Mouse (Mus musculus) intestine, embryonic 15.5 days (tissue): ENCODE results near the gene Peg10. TPM values are rescaled to one million over a fixed set of nuclear protein-coding genes. Genes with fewer than 3 reads are reported as not detected.

ENCODE experiments used
- ATAC-seq: fragments of 200-750 bp; cut with Nextera tagmentation; 2 replicates; pipeline ENCODE4 v1.8.0; 2017; ENCODE audit warnings: moderate TSS enrichment, moderate library complexity
- H3K27ac ChIP-seq: fragments of 300-500 bp; sonication (generic); 2 replicates; pipeline ENCODE4 v1.5.1; 2015; ENCODE audit warnings: mild to moderate bottlenecking, inconsistent platforms
- H3K27me3 ChIP-seq: fragments of 300-500 bp; sonication (generic); replicated peaks from 2 replicates; pipeline ENCODE4 v1.6.1; 2015; ENCODE audit warnings: inconsistent platforms
- H3K36me3 ChIP-seq: fragments of 300-500 bp; sonication (generic); 2 replicates; pipeline ENCODE4 v1.6.1; 2015; ENCODE audit warnings: inconsistent platforms
- H3K4me1 ChIP-seq: fragments of 300-500 bp; sonication (generic); replicated peaks from 2 replicates; pipeline ENCODE4 v1.6.1; 2015; ENCODE audit warnings: inconsistent platforms
- H3K4me2 ChIP-seq: fragments of 300-500 bp; sonication (generic); replicated peaks from 2 replicates; pipeline ENCODE4 v1.6.1; 2015; ENCODE audit warnings: mild to moderate bottlenecking, inconsistent platforms
- H3K4me3 ChIP-seq: fragments of 300-500 bp; sonication (generic); replicated peaks from 2 replicates; pipeline ENCODE4 v1.5.1; 2015; ENCODE audit warnings: inconsistent platforms
- H3K9ac ChIP-seq: fragments of 300-500 bp; sonication (generic); 2 replicates; pipeline ENCODE4 v1.6.1; 2015; ENCODE audit warnings: inconsistent platforms
- H3K9me3 ChIP-seq: fragments of 300-500 bp; sonication (generic); 2 replicates; pipeline ENCODE4 v1.6.1; 2016; ENCODE audit warnings: inconsistent platforms
- WGBS: fragments of 180-500 bp; shearing (Covaris S2); methylation state at CpG from one replicate; pipeline ENCODE4 v1.1.7; 2015; 5-methylcytosine and 5-hydroxymethylcytosine counted together
- polyA plus RNA-seq: library from polyadenylated mRNA; unstranded; fragments of >200 nt; fragmentation: Nextera tagmentation; extraction: Ambion mirVana; gene quantifications from 2 replicates; pipeline ENCODE4 v1.2.1, GENCODE M21; 2015

Peg10 gene
- polyA plus RNA-seq, result 2.8 and 3.2 TPM in 2 replicates

GRCm38 (mm10) chr6:4746696-4747439 is at the start of gene Peg10, which contains the start of gene Sgce:
Gene Peg10, plus strand, starts transcription at chr6:4747306.
Gene Sgce, minus strand, starts transcription at chr6:4747207.
- 42% methylated on average over 38 of the region's 38 CpGs for WGBS
- H3K9me3 ChIP-seq, result 0 out of 2 replicates have a peak, but pooled peaks cover 2% of the 10 kb centered on the region
- H3K9ac ChIP-seq, result peak within 1 kb of the TSS; percentile 41
- no peaks in the 10 kb centered on the region for H3K36me3 ChIP-seq
- peak within 1 kb of the TSS; percentile 44 for H3K4me3 ChIP-seq
- peak; percentile 60 for ATAC-seq
- H3K27ac ChIP-seq, result peak within 1 kb of the TSS; percentile 60
- H3K4me1 ChIP-seq, result no peaks in the 10 kb centered on the region
- no peaks in the 10 kb centered on the region for H3K27me3 ChIP-seq
- H3K4me2 ChIP-seq, result peak within 1 kb of the TSS; percentile 72

- no peak overlapping the region for H3K9ac ChIP-seq
- H3K27me3 ChIP-seq, result no peaks in the 10 kb centered on the region
- no peaks in the 10 kb centered on the region for H3K4me1 ChIP-seq
- H3K9me3 ChIP-seq, result no peaks in the 10 kb centered on the region
- no peak overlapping the region for H3K4me2 ChIP-seq
- 79% methylated on average over 8 of the region's 8 CpGs for WGBS
- H3K4me3 ChIP-seq, result no peak overlapping the region
- ATAC-seq, result no peak
- H3K36me3 ChIP-seq, result no peaks in the 10 kb centered on the region
- no peak overlapping the region for H3K27ac ChIP-seq
Observed at GRCm38 (mm10) chr6:4701641-4702040, 45.5 kb upstream of the Peg10 start.

- Histone ChIP-seq H3K4me2 (no peak overlapping the region), H3K9me3 (no peaks in the 10 kb centered on the region), H3K9ac (no peak overlapping the region), H3K4me3 (no peak overlapping the region), H3K4me1 (no peaks in the 10 kb centered on the region), H3K27ac (no peak overlapping the region), H3K27me3 (no peaks in the 10 kb centered on the region), H3K36me3 (no peaks in the 10 kb centered on the region)
- WGBS, result 81% methylated on average over 7 of the region's 7 CpGs
- no peak for ATAC-seq
Observed at GRCm38 (mm10) chr6:4703908-4704307, 43.2 kb upstream of the Peg10 start.

GRCm38 (mm10) chr6:4706415-4706814 is 40.7 kb upstream of the Peg10 start:
- no peaks in the 10 kb centered on the region for H3K36me3 ChIP-seq
- H3K9ac ChIP-seq, result no peak overlapping the region
- no peak for ATAC-seq
- H3K4me2 ChIP-seq, result no peak overlapping the region
- no peaks in the 10 kb centered on the region for H3K9me3 ChIP-seq
- H3K27me3 ChIP-seq, result no peaks in the 10 kb centered on the region
- no peak overlapping the region for H3K27ac ChIP-seq
- 69% methylated on average over 5 of the region's 5 CpGs for WGBS
- H3K4me1 ChIP-seq, result no peaks in the 10 kb centered on the region
- H3K4me3 ChIP-seq, result no peak overlapping the region

- Histone ChIP-seq H3K27ac (no peak overlapping the region), H3K27me3 (no peaks in the 10 kb centered on the region), H3K4me2 (no peak overlapping the region), H3K4me1 (no peaks in the 10 kb centered on the region), H3K9ac (no peak overlapping the region), H3K36me3 (no peaks in the 10 kb centered on the region), H3K4me3 (no peak overlapping the region), H3K9me3 (no peaks in the 10 kb centered on the region)
- 92% methylated on average over 1 of the region's 1 CpGs for whole genome bisulfite sequencing
- no peak for ATAC-seq
Observed at GRCm38 (mm10) chr6:4708971-4709370, 38.1 kb upstream of the Peg10 start.

- Histone ChIP-seq H3K4me3 (no peak overlapping the region), H3K27me3 (no peaks in the 10 kb centered on the region), H3K36me3 (no peaks in the 10 kb centered on the region), H3K27ac (no peak overlapping the region), H3K9ac (no peak overlapping the region), H3K4me1 (no peaks in the 10 kb centered on the region), H3K4me2 (no peak overlapping the region), H3K9me3 (no peaks in the 10 kb centered on the region)
- WGBS, result 87% methylated on average over 2 of the region's 2 CpGs
- ATAC-seq, result no peak
Observed at GRCm38 (mm10) chr6:4716171-4716570, 30.9 kb upstream of the Peg10 start.

- no peak for ATAC-seq
- Histone ChIP-seq H3K27ac (no peak overlapping the region), H3K4me3 (no peak overlapping the region), H3K36me3 (no peaks in the 10 kb centered on the region), H3K4me1 (no peaks in the 10 kb centered on the region), H3K9me3 (no peaks in the 10 kb centered on the region), H3K27me3 (no peaks in the 10 kb centered on the region), H3K4me2 (no peak overlapping the region), H3K9ac (no peak overlapping the region)
- 65% methylated on average over 2 of the region's 2 CpGs for WGBS
Observed at GRCm38 (mm10) chr6:4717344-4717743, 29.8 kb upstream of the Peg10 start.

GRCm38 (mm10) chr6:4722142-4722541 is 25.0 kb upstream of the Peg10 start:
- WGBS, result 75% methylated on average over 6 of the region's 6 CpGs
- no peak overlapping the region for H3K4me2 ChIP-seq
- no peak overlapping the region for H3K9ac ChIP-seq
- H3K4me3 ChIP-seq, result no peak overlapping the region
- ATAC-seq, result no peak
- no peaks in the 10 kb centered on the region for H3K27me3 ChIP-seq
- H3K27ac ChIP-seq, result no peak overlapping the region
- no peaks in the 10 kb centered on the region for H3K4me1 ChIP-seq
- H3K36me3 ChIP-seq, result no peaks in the 10 kb centered on the region
- no peaks in the 10 kb centered on the region for H3K9me3 ChIP-seq

- Histone ChIP-seq H3K27me3 (no peaks in the 10 kb centered on the region), H3K27ac (no peak overlapping the region), H3K9me3 (no peaks in the 10 kb centered on the region), H3K9ac (no peak overlapping the region), H3K4me3 (no peak overlapping the region), H3K4me2 (no peak overlapping the region), H3K4me1 (no peaks in the 10 kb centered on the region), H3K36me3 (no peaks in the 10 kb centered on the region)
- ATAC-seq, result no peak
- WGBS, result 75% methylated on average over 13 of the region's 13 CpGs
Observed at GRCm38 (mm10) chr6:4722739-4723138, 24.4 kb upstream of the Peg10 start.

GRCm38 (mm10) chr6:4723998-4724757 is 22.9 kb upstream of the Peg10 start:
- no peak overlapping the region for H3K9ac ChIP-seq
- WGBS, result 66% methylated on average over 15 of the region's 15 CpGs
- no peak overlapping the region for H3K4me2 ChIP-seq
- no peaks in the 10 kb centered on the region for H3K36me3 ChIP-seq
- H3K4me3 ChIP-seq, result no peak overlapping the region
- H3K27me3 ChIP-seq, result no peaks in the 10 kb centered on the region
- H3K27ac ChIP-seq, result no peak overlapping the region
- H3K9me3 ChIP-seq, result no peaks in the 10 kb centered on the region
- H3K4me1 ChIP-seq, result no peaks in the 10 kb centered on the region
- ATAC-seq, result no peak

GRCm38 (mm10) chr6:4728305-4728704 is 18.8 kb upstream of the Peg10 start:
- Histone ChIP-seq H3K4me3 (no peak overlapping the region), H3K36me3 (no peaks in the 10 kb centered on the region), H3K27me3 (no peaks in the 10 kb centered on the region), H3K9ac (no peak overlapping the region), H3K4me1 (0 out of 2 replicates have a peak, but pooled peaks cover 6% of the 10 kb centered on the region), H3K9me3 (no peaks in the 10 kb centered on the region), H3K27ac (no peak overlapping the region), H3K4me2 (no peak overlapping the region)
- WGBS, result 90% methylated on average over 2 of the region's 2 CpGs
- ATAC-seq, result no peak

- Histone ChIP-seq H3K4me3 (no peak overlapping the region), H3K36me3 (no peaks in the 10 kb centered on the region), H3K9ac (no peak overlapping the region), H3K9me3 (no peaks in the 10 kb centered on the region), H3K27me3 (no peaks in the 10 kb centered on the region), H3K4me1 (0 out of 2 replicates have a peak, but pooled peaks cover 6% of the 10 kb centered on the region), H3K27ac (no peak overlapping the region), H3K4me2 (no peak overlapping the region)
- WGBS, result 46% methylated on average over 8 of the region's 8 CpGs
- ATAC-seq, result no peak
Observed at GRCm38 (mm10) chr6:4731675-4732074, 15.4 kb upstream of the Peg10 start.
